Mouse (Mus musculus): ENCODE measurements around the gene Prss37. TPM values are rescaled to one million over a fixed set of nuclear protein-coding genes. Genes with fewer than 3 reads are reported as not detected.

The Prss37 gene
- polyA plus RNA-seq, 1 experiment from 2014 or later: not detected

- peak; percentile 96 for DNase-seq (ENCODE audit: low spot score)
- no peaks in the 10 kb centered on the region for H3K9me3 ChIP-seq (ENCODE audit: control insufficient read depth, low read length)
- H3K4me3 ChIP-seq (ENCODE audit: low read depth, low read length): peak within 1 kb of the TSS; percentile 81
- H3K9ac ChIP-seq (ENCODE audit: low read length): peak within 1 kb of the TSS; percentile 98
- no peaks in the 10 kb centered on the region for H3K27me3 ChIP-seq (ENCODE audit: control insufficient read depth, insufficient read depth, low read length)
- H3K4me2 ChIP-seq (ENCODE audit: low read depth, severe bottlenecking): peak within 1 kb of the TSS; percentile 64
- H3K36me3 ChIP-seq (ENCODE audit: control insufficient read depth, insufficient read depth, low read length): peaks cover 6% of the 10 kb centered on the region
- H3K4me1 ChIP-seq (ENCODE audit: control insufficient read depth, insufficient read depth, low read length): peaks cover 3% of the 10 kb centered on the region; the same call in 1 of the 2 replicates
- peak; percentile 94 for ATAC-seq (ENCODE audit: insufficient number of reproducible peaks, low FRiP score, low TSS enrichment, low read depth)
- under 1% methylated on average over 54 of the region's 54 CpGs for WGBS
- peak within 1 kb of the TSS; percentile 93 for H3K27ac ChIP-seq (replicated peaks; ENCODE audit: low read depth, low read length)
Measured at GRCm38 (mm10) chr6:40470916-40471719, 48.2 kb downstream of the Prss37 start, which contains the start of gene Ssbp1. TSS of gene Ssbp1 (plus strand) at chr6:40471352.

DNA sequence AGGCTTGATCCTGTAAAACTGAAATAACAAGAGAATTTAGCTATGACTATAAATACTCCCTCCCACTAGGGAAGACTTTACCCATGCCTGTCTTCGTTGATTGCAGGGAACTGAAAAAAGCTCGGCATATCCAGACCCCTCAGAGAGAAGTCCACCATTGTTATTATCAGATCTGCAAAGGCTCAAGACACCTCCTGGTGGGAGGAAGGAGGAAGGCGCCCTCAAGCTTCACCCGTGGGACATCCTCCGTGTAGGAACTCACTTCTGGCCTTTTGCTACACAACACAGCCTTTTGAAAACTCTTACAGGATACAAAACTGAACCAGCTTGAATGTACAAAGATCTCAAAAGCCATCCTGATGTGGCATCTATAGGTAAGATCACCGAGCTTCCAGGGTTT lies 53.6 kb downstream of the Prss37 start:
- 51% methylated on average over 6 of the region's 6 CpGs for WGBS
- no peak for ATAC-seq (ENCODE audit: insufficient number of reproducible peaks, low FRiP score, low TSS enrichment, low read depth)
- H3K36me3 ChIP-seq (ENCODE audit: control insufficient read depth, insufficient read depth, low read length): no peaks in the 10 kb centered on the region

More for the DNA sequence above, 53.6 kb downstream of the Prss37 start:
- Histone ChIP-seq H3K27ac (replicated peaks; ENCODE audit: low read depth, low read length) (no peak overlapping the region), H3K4me2 (ENCODE audit: low read depth, severe bottlenecking) (no peak overlapping the region), H3K9ac (ENCODE audit: low read length) (no peak overlapping the region), H3K27me3 (ENCODE audit: control insufficient read depth, insufficient read depth, low read length) (no peaks in the 10 kb centered on the region), H3K9me3 (ENCODE audit: control insufficient read depth, low read length) (no peaks in the 10 kb centered on the region), H3K4me1 (ENCODE audit: control insufficient read depth, insufficient read depth, low read length) (no peaks in the 10 kb centered on the region), H3K4me3 (ENCODE audit: low read depth, low read length) (no peak overlapping the region)
- DNase-seq (ENCODE audit: low spot score): no peak

Other genes with a start within 250 kb of the Prss37 start
- gene Agk, start 194.3 kb downstream of the Prss37 start, polyA plus RNA-seq (2014; fragmentation: Nextera tagmentation; extraction: Ambion mirVana): 43.1 and 46.0 TPM in 2 replicates
- gene E330009J07Rik, start 83.4 kb downstream of the Prss37 start, polyA plus RNA-seq (2014; fragmentation: Nextera tagmentation; extraction: Ambion mirVana): 12.4 and 14.6 TPM in 2 replicates
- gene Wee2, start 80.4 kb downstream of the Prss37 start, polyA plus RNA-seq (2014; fragmentation: Nextera tagmentation; extraction: Ambion mirVana): 0.07 TPM in 1 of 2 replicates, not detected in the other
- 177 and 179 TPM in 2 replicates for gene Ssbp1, start 48.2 kb downstream of the Prss37 start, polyA plus RNA-seq (2014; fragmentation: Nextera tagmentation; extraction: Ambion mirVana)
- gene Tas2r137, start 28.3 kb downstream of the Prss37 start, polyA plus RNA-seq (2014; fragmentation: Nextera tagmentation; extraction: Ambion mirVana): not detected in 2 replicates
- 0.15 TPM in 1 of 2 replicates, not detected in the other for gene Tas2r108, start 26.0 kb downstream of the Prss37 start, polyA plus RNA-seq (2014; fragmentation: Nextera tagmentation; extraction: Ambion mirVana)
- gene Olfr461, start 35.5 kb upstream of the Prss37 start, polyA plus RNA-seq (2014; fragmentation: Nextera tagmentation; extraction: Ambion mirVana): 0.09 and 0.11 TPM in 2 replicates
- gene Olfr460, start 50.0 kb upstream of the Prss37 start, polyA plus RNA-seq (2014; fragmentation: Nextera tagmentation; extraction: Ambion mirVana): 0.04 TPM in 1 of 2 replicates, not detected in the other
- gene Clec5a, start 66.3 kb upstream of the Prss37 start, polyA plus RNA-seq (2014; fragmentation: Nextera tagmentation; extraction: Ambion mirVana): 0.60 and 0.80 TPM in 2 replicates
- gene Tas2r138, start 93.8 kb upstream of the Prss37 start, polyA plus RNA-seq (2014; fragmentation: Nextera tagmentation; extraction: Ambion mirVana): not detected in 2 replicates
- gene Mgam, start 109.3 kb upstream of the Prss37 start, polyA plus RNA-seq (2014; fragmentation: Nextera tagmentation; extraction: Ambion mirVana): not detected in 2 replicates